Mouse (Mus musculus) cortical plate, adult 2 months (tissue): ENCODE results near the gene Zfp575. TPM values are rescaled to one million over a fixed set of nuclear protein-coding genes. Genes with fewer than 3 reads are reported as not detected.
A peak's percentile ranks its signal among the peaks of the same experiment; 100 is the strongest.

Experiments used
- H3K27ac ChIP-seq: fragments of 200-500 bp; 2 replicates; pipeline ENCODE4 v1.5.1; 2012; ENCODE audit warnings: low read length, control low read depth, inconsistent platforms; ENCODE audit not compliant: insufficient read depth
- H3K4me1 ChIP-seq: fragments of 200-500 bp; 2 replicates; pipeline ENCODE4 v1.6.1; 2011; ENCODE audit warnings: low read length; ENCODE audit not compliant: control insufficient read depth, insufficient read depth
- H3K4me3 ChIP-seq: fragments of 200-500 bp; 2 replicates; pipeline ENCODE4 v1.5.1; 2011; ENCODE audit warnings: mild to moderate bottlenecking, low read length, control low read depth; ENCODE audit not compliant: insufficient read depth
- CTCF ChIP-seq: fragments of 200-500 bp; IDR thresholded peaks from 2 replicates; pipeline ENCODE4 v1.5.1; 2011; ENCODE audit warnings: mild to moderate bottlenecking, control low read depth, low read length; ENCODE audit not compliant: insufficient read depth; ENCODE audit errors: extremely low read depth
- POLR2A ChIP-seq: fragments of 200-500 bp; IDR thresholded peaks from 2 replicates; pipeline ENCODE4 v1.6.1; 2011; ENCODE audit warnings: mild to moderate bottlenecking, low read length, control low read depth; ENCODE audit not compliant: insufficient read depth; ENCODE audit errors: extremely low read depth
- polyA plus RNA-seq: library from polyadenylated mRNA; depleted of rRNA; stranded (reverse); fragments of >200 nt; gene quantifications from 2 replicates; pipeline ENCODE4 v1.2.3, GENCODE M21; 2012

The Zfp575 gene
- polyA plus RNA-seq, 1 experiment: 7.3 TPM

DNA sequence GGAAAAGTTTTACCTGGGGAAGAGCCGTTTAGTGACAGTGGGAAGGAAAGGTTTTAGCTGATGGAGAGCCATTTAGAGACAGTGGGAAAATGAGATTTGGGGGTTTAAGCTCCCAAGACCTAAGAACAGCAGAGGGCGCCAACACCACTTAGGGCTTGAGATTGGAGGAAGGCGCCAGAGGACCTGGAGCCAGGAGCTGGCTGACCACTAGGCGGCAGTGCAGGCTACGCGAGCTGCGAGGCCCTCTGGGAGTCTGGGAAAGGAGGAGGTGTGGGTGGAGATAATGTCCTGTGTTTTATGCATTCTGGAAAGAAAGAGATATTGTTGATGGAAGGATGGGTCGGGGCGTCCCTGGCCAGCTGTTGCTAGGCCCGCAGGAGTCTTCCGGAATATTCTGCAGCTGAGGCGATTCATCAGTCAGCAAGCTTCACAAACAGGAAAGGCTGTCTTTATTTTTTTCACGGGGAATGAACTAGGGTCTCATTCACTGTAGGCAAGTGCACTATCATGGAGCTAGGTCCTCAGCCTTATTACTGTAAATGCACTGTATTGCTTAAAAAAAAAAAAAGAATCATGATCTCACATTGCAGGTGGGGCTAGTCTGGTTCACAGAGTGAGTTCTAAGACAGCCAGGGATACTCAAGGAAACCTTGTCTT is 13.6 kb upstream of the Zfp575 start:
- H3K4me1 ChIP-seq: no peaks in the 10 kb centered on the region
- peak overlapping the region; percentile 10 for H3K4me3 ChIP-seq
- no peak for TF ChIP-seq POLR2A
- TF ChIP-seq CTCF: peak; percentile 99
- H3K27ac ChIP-seq: no peak overlapping the region

- TF ChIP-seq POLR2A (no peak), CTCF (no peak)
- H3K27ac ChIP-seq: no peak overlapping the region
- H3K4me1 ChIP-seq: no peaks in the 10 kb centered on the region
- no peak overlapping the region for H3K4me3 ChIP-seq
Observed at GRCm38 (mm10) chr7:24599211-24600067, 12.0 kb upstream of the Zfp575 start.

DNA sequence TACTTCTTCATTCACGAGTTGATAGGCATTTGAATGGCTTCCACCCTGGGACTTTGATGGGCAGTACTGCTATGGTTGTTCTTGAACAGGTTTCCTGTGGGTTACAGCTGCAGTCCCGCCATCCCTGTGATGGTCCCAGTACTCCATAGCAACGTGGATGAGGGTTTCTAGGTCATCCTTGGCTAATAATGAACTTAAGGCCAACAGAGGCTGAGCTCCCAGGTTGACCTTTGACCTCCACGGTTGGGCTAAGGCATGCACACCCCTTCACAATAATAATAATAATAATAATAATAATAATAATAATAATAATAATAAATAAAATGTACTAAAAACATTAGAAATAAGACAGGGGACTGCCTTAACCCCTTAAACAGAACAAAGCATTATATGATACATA is 10.7 kb upstream of the Zfp575 start:
- no peak overlapping the region for H3K27ac ChIP-seq
- peaks cover 2% of the 10 kb centered on the region; the same call in 1 of the 2 replicates for H3K4me1 ChIP-seq
- H3K4me3 ChIP-seq: no peak overlapping the region
- no peak for TF ChIP-seq CTCF
- TF ChIP-seq POLR2A: no peak

- Histone ChIP-seq H3K4me3 (no peak overlapping the region), H3K4me1 (peaks cover 4% of the 10 kb centered on the region; the same call in 1 of the 2 replicates), H3K27ac (no peak overlapping the region)
- TF ChIP-seq CTCF: no peak
- no peak for TF ChIP-seq POLR2A
Observed at GRCm38 (mm10) chr7:24595464-24595863, 8.0 kb upstream of the Zfp575 start.

DNA sequence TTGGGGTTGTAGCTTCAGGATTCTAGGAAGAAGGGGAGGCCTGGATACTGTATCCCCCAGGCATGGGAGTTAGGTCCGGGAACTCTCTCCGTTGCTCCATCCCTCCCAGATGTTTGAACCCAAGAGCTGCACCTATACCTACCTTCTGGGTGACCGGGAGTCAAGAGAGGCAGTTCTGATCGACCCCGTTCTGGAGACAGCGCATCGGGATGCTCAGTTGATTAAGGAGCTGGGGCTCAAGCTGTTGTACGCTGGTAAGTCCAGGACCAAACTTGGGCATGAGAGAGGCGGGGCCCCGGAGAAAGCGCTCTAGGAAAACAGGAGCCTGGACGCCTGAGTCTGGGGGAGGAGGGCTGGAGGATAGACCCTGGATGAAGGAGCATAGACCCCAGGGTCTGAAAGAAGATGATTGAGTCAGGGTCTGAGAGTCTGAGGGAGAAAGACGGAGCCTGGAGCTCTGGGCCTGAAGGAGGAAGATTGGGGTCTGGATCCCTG is 6.9 kb upstream of the Zfp575 start:
- peak overlapping the region; percentile 79 for H3K4me3 ChIP-seq
- TF ChIP-seq CTCF (no peak), POLR2A (no peak)
- H3K4me1 ChIP-seq: peaks cover 4% of the 10 kb centered on the region; the same call in 1 of the 2 replicates
- H3K27ac ChIP-seq: no peak overlapping the region

DNA sequence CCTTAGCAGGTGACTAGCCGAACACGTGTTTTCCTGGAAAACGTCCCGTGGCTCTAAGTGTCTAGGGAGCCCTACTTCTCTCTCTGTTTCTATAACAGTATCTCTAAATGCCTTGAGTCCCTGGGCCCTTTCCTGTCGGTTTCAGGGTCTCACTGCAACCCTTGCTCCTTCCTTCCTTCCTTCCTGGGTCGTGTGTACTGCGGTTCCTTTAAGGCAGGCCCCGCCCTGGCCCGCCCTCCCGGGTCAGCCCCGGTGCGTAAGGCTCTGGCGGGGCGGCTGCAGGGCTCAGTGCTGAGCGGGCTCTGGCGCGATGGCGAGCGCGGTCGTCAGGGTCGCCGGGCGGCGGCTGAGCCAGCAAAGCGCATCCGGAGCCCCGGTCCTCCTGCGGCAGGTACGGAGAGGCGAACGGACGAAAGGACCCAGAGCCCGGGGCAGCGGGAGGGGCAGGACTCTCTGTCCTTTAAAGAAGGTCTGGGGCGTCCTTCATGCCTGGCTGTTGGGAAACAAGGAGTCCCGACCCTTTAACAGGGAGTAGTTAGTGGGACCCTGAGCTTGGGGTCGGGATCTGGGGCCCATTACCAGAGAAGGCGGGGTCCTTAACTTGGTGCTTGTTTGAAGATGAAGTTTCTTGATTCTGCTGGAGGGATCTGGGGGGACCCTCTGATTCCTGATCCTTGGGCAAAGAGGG is 6.3 kb upstream of the Zfp575 start:
- TF ChIP-seq CTCF (no peak), POLR2A (no peak)
- Histone ChIP-seq H3K4me3 (peak overlapping the region; percentile 79), H3K4me1 (peaks cover 4% of the 10 kb centered on the region; the same call in 1 of the 2 replicates), H3K27ac (no peak overlapping the region)

GRCm38 (mm10) chr7:24592781-24593180 is 5.3 kb upstream of the Zfp575 start:
- H3K4me3 ChIP-seq: no peak overlapping the region
- TF ChIP-seq POLR2A: no peak
- no peak for TF ChIP-seq CTCF
- no peak overlapping the region for H3K27ac ChIP-seq
- peaks cover 4% of the 10 kb centered on the region; the same call in 1 of the 2 replicates for H3K4me1 ChIP-seq

GRCm38 (mm10) chr7:24592163-24592562 is 4.7 kb upstream of the Zfp575 start:
- H3K27ac ChIP-seq: no peak overlapping the region
- TF ChIP-seq POLR2A (no peak), CTCF (no peak)
- H3K4me1 ChIP-seq: peaks cover 7% of the 10 kb centered on the region
- no peak overlapping the region for H3K4me3 ChIP-seq

GRCm38 (mm10) chr7:24591735-24592134 is 4.3 kb upstream of the Zfp575 start:
- Histone ChIP-seq H3K4me3 (no peak overlapping the region), H3K27ac (no peak overlapping the region), H3K4me1 (peaks cover 7% of the 10 kb centered on the region)
- TF ChIP-seq CTCF (no peak), POLR2A (no peak)

DNA sequence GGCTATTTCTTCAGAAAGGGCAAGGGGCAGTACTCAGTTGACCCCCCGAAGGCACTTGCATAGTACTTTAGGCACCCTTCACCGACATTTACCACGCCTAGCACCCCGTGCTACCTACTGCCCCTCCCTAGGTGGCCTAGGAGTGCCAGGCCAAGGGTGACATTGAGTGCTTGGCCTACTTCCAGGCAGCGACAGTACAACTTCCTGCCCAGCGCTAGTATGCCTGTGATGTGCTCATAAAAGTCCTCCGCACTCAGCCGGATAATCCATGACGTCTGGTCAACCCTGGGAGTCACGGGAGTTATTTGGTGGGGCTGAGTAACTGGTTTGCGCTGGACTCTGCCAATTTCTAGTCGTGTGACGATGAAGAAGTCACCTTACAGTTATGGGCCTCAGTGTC is 895 bp upstream of the Zfp575 start:
- H3K4me1 ChIP-seq: peaks cover 8% of the 10 kb centered on the region
- H3K4me3 ChIP-seq: no peak overlapping the region
- TF ChIP-seq CTCF (no peak), POLR2A (no peak)
- H3K27ac ChIP-seq: no peak overlapping the region
